Mouse (Mus musculus) 416B (cell line): ENCODE data around the gene Itgb2.
A peak's percentile ranks its signal among the peaks of the same experiment; 100 is the strongest.

Experiments
- DNase-seq: peaks from one replicate; pipeline ENCODE4 v3.0.0; 2011; ENCODE audit warnings: low read depth

The Itgb2 gene

GRCm38 (mm10) chr10:77548576-77548975 lies 18.5 kb downstream of the Itgb2 start:
- DNase-seq, result peak; percentile 47

DNA sequence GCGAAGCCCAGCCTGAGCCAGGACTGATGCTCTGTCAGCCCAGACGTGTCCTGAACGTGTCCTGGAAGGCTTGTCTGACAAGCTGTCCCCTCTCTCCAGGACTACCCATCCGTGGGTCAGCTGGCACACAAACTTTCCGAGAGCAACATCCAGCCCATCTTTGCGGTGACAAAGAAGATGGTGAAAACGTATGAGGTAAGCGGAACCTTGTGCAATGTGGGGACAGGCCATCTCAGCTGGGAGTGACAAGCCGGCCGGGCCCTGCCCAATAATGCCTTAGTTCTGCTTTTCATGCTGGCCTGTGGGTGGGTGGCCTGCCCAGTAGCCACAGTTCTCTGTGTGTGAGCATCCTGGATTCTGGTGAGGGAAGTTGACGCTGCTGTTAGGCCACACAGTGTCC lies 20.8 kb downstream of the Itgb2 start:
- peak; percentile 83 for DNase-seq

DNA sequence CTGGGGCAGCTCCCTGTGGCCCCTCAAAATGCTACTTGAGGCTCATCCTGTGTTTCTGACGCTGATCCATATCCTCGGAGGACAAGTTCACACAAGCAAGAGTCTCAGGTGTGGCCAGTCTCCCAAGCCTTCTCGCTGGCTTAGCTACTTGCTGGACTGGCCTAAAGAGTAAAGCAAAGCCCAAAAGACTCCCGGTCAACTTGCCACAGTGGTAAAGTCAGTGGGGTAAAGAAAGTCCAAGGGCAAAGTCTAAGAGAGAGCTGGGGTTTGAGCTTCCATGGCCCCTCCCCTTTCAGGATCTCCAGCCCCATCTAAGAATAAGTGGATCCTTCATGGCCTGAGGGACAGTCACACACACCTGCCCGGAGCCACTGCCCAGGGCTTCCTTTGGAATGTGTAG lies 22.1 kb downstream of the Itgb2 start:
- DNase-seq, result no peak

GRCm38 (mm10) chr10:77553285-77553684 lies 23.2 kb downstream of the Itgb2 start:
- DNase-seq, result no peak

DNA sequence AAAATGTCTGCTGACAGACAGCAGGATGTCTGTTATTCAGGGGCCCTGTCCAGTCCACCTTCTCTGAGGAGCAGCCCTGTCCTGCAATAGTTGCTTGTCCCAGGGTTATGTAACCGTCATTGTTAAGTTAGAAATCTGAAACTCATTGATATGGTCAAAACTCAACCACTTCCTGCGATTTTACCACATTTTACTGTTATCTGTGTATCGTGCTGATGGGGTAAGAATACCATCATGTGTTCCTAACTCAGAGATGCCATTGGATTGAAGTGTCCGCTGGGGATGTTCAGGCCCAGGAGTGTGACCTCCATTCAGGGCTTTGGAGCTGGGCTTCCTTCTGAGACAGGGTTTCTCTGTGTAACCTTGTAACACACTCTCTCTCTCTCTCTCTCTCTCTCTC lies 24.9 kb downstream of the Itgb2 start:
- peak; percentile 86 for DNase-seq

DNA sequence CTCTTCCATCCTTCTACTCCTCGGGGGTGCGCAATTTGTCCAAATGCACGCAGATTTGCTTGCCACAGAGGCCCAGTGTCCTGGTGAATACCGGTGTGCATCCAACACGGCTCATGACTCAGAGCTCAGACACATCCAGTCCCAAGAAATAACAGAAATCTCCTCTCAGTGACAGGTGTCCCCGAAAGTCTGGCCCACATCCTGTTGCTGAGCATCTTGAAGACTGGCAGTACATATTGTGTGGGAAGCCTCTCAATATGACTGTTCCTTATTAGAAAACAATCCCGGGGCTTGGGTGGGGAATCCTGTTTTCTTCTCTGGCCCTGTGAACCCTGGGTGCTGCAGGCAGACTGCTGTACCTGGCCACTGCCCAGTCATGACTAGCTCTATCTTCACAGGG lies 26.6 kb downstream of the Itgb2 start:
- no peak for DNase-seq

GRCm38 (mm10) chr10:77557641-77558040 lies 27.6 kb downstream of the Itgb2 start:
- DNase-seq, result peak; percentile 46

GRCm38 (mm10) chr10:77560090-77560489 lies 30.0 kb downstream of the Itgb2 start:
- DNase-seq, result no peak

DNA sequence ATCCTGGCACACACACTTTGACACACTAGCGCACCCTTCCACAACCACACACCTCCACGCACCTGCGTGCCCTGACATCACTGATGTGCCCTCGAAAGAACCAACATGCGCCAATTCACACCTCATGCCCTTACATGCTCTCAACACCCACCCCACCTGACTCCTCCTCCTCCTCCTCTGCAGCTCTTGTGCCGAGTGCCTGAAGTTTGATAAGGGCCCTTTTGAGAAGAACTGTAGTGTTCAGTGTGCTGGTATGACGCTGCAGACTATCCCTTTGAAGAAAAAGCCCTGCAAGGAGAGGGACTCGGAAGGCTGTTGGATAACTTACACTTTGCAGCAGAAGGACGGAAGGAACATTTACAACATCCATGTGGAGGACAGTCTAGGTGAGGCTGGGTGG lies 30.8 kb downstream of the Itgb2 start:
- no peak for DNase-seq

GRCm38 (mm10) chr10:77561508-77561907 lies 31.5 kb downstream of the Itgb2 start:
- no peak for DNase-seq

- no peak for DNase-seq
Measured at GRCm38 (mm10) chr10:77565005-77565404, 35.0 kb downstream of the Itgb2 start.

GRCm38 (mm10) chr10:77566651-77567050 lies 36.6 kb downstream of the Itgb2 start:
- DNase-seq, result peak; percentile 80

- no peak for DNase-seq
Measured at GRCm38 (mm10) chr10:77569481-77569880, 39.4 kb downstream of the Itgb2 start.

GRCm38 (mm10) chr10:77569973-77570658 lies 40.1 kb downstream of the Itgb2 start:
- no peak for DNase-seq

DNA sequence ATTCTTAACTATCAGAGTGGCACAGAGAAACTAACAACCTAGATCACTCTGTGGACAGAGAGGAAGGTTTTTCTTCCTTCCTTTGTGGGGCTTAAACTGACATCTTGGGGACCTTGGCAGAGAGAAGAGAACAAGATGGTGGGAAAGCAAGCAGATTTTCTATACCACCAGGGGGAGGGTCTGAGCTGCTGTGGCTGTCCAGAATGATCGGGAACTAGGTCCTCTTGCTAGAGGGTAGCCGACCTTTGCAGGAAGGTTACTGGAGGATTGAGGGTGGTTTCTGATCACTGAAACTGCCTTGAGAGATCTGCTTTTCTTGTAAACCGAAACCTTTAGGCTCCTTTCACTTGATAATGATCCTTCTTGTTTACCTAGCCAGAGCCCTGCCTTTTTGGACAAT lies 42.2 kb downstream of the Itgb2 start:
- DNase-seq, result peak; percentile 65

GRCm38 (mm10) chr10:77573162-77573561 lies 43.1 kb downstream of the Itgb2 start:
- no peak for DNase-seq

- no peak for DNase-seq
Measured at GRCm38 (mm10) chr10:77580027-77580920, 50.2 kb downstream of the Itgb2 start.

DNA sequence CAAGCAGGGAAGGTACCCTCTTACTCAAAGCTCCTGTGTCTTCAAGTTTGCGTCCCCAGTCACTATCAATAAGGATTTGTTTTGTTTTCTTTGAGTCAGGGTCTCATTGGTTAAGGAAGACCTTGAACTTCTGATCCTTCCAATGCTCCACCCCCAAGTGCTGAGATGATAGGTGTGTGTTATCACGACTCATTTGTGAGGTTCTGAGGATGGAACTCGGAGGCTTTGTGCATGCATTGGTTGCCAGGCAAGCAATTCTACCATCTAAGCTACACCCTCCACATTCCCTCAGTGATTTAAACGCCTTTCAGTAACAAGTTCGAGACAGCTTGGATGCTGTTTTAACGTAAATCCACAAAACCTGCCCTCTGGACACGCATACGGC lies 51.0 kb downstream of the Itgb2 start:
- DNase-seq, result no peak

DNA sequence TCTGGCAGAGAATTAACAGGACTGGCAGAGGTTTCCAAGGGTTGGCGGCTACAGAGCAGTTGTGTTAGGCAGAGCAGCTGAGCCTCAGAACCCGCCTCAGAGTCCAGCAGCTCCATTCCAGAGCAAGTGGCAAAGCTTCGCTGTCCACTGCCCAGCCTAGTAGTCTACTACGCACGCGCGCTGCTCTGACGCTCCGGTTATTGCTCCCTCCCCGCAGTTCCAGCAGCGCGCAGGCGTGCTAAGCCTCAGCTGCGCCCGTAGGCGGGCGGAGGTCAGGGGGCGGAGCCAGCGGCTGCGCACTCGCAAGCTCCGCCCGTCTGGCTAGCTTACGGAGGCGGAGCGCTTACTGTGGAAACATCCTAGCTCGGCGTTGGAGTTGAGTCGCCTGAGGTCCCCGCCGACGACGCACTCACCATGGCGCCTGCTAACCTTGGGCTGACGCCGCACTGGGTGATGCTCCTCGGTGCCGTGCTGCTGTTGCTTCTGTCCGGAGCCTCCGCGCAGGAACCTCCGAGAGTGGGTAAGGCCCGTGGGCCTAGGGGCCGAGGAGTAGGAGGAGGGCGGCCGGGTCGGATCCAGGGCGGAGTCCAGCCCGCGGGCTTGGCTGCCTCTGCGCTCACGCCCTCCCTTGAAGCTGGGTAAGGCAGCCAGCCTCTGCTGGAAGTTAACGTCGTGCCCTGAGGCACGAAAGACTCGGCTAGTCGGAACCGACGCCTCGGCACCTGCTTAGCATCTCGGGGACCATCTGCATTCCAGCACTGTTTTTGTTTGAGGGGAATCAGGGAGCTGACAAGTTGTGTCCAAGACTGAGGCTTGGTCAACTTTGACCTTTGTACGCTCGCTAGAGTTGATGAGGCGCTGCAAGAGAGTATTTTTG lies 51.6 kb downstream of the Itgb2 start, which contains the start of gene Pttg1ip:
Pttg1ip (plus strand) TSS at position 313 of the 877 bp plus-strand sequence.
- DNase-seq, result peak; percentile 98

DNA sequence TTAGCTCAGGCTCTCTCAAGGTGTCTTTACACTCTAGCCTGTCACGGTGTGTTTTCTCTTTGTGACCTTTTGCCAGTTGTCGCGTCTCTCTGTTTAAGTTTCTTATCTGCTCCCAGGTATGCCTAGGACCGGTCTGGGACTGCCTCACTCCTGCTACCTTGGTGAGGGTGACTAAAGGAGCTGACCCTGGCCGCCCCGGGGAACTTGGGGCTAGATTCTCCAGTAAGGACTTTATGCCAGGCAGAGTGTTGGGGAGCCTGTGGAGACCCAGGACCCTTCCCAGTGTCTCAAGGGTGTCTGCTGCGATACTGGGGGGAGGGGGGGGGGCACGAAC lies 52.2 kb downstream of the Itgb2 start:
- no peak for DNase-seq

- DNase-seq, result peak; percentile 96
Measured at GRCm38 (mm10) chr10:77583795-77584422, 53.9 kb downstream of the Itgb2 start.

- no peak for DNase-seq
Measured at GRCm38 (mm10) chr10:77586637-77587036, 56.6 kb downstream of the Itgb2 start.
